Mouse (Mus musculus) embryonic fibroblast, embryonic 13.5 days (primary cell): ENCODE data around the gene Foxa3. TPM values are rescaled to one million over a fixed set of nuclear protein-coding genes. Genes with fewer than 3 reads are reported as not detected.

ENCODE experiments used
- H3K27ac ChIP-seq: 2 replicates; pipeline ENCODE4 v1.5.1; 2012; ENCODE audit warnings: low read length, control low read depth, inconsistent platforms; ENCODE audit not compliant: insufficient read depth
- H3K4me1 ChIP-seq: 2 replicates; pipeline ENCODE4 v1.6.1; 2011; ENCODE audit warnings: low read length; ENCODE audit not compliant: control insufficient read depth, insufficient read depth
- H3K4me3 ChIP-seq: 2 replicates; pipeline ENCODE4 v1.5.1; 2011; ENCODE audit warnings: mild to moderate bottlenecking, control low read depth, low read length; ENCODE audit not compliant: insufficient read depth
- CTCF ChIP-seq: IDR thresholded peaks from 2 replicates; pipeline ENCODE4 v1.5.1; 2011; ENCODE audit warnings: mild to moderate bottlenecking, control low read depth, low read length, moderate library complexity, borderline replicate concordance; ENCODE audit not compliant: insufficient read depth
- POLR2A ChIP-seq: IDR thresholded peaks from 2 replicates; pipeline ENCODE4 v1.6.1; 2011; ENCODE audit warnings: low read depth, mild to moderate bottlenecking, control low read depth, low read length, moderate library complexity
- polyA plus RNA-seq: library from polyadenylated mRNA; stranded (reverse); fragments of >200 nt; gene quantifications from 2 replicates; pipeline ENCODE4 v1.2.4, GENCODE M21; 2011; ENCODE audit warnings: low read depth; ENCODE audit not compliant: missing spikeins, insufficient read length

Foxa3 gene
- polyA plus RNA-seq, 1 experiment: not detected

DNA sequence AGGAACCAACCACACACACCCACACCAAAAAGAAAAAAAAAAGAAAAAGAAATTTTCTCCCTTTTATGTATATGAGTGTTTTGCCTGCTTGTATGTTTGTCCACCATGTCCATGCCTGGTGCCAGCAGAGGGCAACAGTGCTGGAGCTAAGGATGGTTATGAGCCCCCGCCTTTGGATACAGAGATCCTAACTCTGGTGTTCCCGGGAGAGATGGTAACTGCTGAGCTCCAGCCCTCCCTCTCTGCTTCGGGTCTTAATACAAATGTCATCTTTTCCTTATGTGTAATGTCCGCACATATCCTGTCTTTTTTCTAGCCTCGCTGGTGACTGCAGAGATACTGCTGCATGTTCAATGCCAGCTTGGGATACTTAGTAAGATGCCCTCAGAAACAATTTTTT, 33.3 kb downstream of the Foxa3 start:
- Histone ChIP-seq H3K27ac (no peak overlapping the region), H3K4me1 (no peaks in the 10 kb centered on the region), H3K4me3 (peak overlapping the region; percentile 31)
- TF ChIP-seq POLR2A (no peak), CTCF (peak; percentile 45; the same call in 1 of the 2 replicates)

DNA sequence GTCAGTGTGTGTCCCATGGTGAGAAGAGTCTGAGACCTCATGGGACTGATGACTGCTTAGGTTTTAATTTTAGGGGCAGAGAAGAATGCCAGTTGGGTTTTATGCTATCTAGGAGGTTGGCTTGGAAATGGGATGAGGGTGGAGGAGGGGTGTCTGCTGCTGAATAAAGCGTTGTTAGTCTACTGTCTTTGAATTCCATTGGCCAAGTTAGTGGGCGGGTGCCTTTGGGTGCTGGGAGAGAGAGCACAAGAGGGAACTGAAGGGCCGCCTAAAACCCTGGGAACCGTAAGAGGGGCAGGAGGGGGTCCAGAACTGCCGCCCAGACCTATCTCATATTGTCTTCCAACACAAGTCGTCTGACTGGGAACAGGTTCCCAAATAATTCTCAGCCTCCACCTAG, 34.6 kb downstream of the Foxa3 start:
- TF ChIP-seq CTCF (no peak), POLR2A (no peak)
- Histone ChIP-seq H3K4me3 (no peak overlapping the region), H3K4me1 (no peaks in the 10 kb centered on the region), H3K27ac (no peak overlapping the region)

DNA sequence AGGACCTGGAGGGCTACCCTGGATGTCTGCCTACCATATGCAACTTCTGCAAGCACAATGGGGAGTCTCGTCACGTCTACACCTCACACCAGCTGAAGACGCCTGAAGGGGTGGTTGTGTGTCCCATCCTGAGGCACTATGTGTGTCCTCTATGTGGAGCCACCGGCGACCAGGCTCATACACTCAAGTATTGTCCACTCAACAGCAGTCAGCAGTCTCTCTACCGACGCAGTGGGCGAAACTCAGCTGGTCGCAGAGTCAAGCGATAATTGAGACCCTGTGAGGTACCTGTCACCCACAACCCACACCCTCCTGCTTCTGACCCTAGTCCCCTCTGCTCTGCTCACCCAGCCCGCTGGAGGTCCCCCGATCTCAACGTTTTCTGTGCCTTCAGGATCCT, 35.6 kb downstream of the Foxa3 start:
- Histone ChIP-seq H3K4me3 (no peak overlapping the region), H3K4me1 (no peaks in the 10 kb centered on the region), H3K27ac (no peak overlapping the region)
- TF ChIP-seq POLR2A: no peak
- no peak for TF ChIP-seq CTCF

DNA sequence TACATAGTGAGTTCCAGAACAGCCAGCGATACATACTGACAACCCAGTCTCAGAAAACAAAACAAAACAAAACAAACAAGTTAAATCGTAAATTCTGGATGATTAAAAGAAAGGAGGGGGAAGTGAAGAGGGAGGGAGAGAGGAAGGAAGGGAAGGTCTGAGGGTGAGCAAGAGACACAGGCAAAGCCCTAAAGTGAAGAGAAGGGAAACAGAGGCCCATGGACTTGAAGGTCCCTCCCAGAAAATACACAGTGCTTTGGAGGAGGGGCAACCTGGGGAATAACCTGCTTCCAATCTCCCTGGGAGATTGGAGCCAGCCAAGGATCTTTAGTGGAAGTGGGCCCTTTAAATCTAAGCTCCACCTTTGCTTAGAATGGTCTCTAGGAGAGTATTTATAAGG, 36.2 kb downstream of the Foxa3 start, which contains the start of gene Nanos2:
Nanos2 (plus strand) TSS at position 301 of the 400 bp plus-strand sequence.
- Histone ChIP-seq H3K4me3 (no peak within 1 kb of the TSS), H3K4me1 (no peaks in the 10 kb centered on the region), H3K27ac (no peak within 1 kb of the TSS)
- TF ChIP-seq POLR2A (no peak), CTCF (no peak)

DNA sequence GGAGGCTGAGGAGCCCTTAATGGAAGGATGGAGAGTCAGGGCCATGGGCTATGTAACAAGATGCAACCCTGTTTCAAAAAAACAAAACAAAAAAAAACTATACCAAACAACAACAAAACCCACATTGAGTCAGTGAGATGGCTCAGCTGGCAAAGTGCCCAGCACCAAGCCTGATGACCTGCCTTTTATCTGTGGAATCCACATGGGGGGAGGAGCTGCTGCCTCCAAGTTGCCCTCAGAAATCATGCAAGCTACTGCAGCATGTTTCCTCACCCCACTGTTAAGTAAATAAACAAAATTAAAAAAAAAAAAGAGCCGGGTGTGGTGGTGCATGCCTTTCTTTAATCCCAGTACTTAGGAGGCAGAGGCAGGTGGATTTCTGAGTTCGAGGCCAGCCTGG, 36.8 kb downstream of the Foxa3 start:
- TF ChIP-seq POLR2A (no peak), CTCF (no peak)
- Histone ChIP-seq H3K27ac (no peak overlapping the region), H3K4me3 (no peak overlapping the region), H3K4me1 (no peaks in the 10 kb centered on the region)

DNA sequence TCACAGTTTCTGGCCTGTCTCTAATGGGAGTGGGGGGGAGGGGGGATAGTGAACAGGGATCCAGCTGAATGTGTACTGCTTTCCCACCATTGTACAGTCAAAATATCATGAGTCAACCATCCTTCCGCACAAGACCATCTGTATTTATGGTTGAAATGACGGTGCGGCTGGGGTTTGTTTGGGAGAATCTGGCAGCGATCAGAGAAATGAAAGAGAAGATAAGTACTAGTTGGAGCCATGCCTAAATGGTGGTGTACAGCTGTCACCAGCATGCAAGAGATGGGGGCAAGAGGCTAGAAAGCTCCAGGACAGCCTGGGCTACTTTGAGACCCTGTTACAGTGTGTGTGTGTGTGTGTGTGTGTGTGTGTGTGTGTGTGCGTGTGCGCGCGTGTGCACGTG, 45.0 kb downstream of the Foxa3 start:
- TF ChIP-seq POLR2A (no peak), CTCF (no peak)
- Histone ChIP-seq H3K4me3 (no peak overlapping the region), H3K4me1 (no peaks in the 10 kb centered on the region), H3K27ac (no peak overlapping the region)

DNA sequence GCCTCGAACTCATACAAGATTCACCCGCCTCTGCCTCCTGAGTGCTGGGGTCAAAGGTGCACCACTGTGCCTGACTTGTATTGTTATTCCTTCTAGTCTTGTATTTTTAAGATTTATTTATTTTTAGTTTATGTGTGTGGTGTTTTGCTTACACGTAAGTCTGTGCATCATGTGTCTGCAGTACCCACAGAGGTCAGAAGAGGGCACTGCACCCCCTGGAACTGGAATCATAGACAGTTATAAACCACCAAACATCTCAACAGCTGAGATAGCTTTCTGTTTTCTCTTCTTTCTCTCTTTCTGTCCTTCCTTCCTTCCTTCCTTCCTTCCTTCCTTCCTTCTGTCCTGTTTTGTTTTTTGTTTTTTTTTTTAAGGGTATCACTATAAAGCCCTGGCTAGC, 52.4 kb downstream of the Foxa3 start:
- Histone ChIP-seq H3K4me1 (no peaks in the 10 kb centered on the region), H3K27ac (no peak overlapping the region), H3K4me3 (no peak overlapping the region)
- no peak for TF ChIP-seq CTCF
- no peak for TF ChIP-seq POLR2A

DNA sequence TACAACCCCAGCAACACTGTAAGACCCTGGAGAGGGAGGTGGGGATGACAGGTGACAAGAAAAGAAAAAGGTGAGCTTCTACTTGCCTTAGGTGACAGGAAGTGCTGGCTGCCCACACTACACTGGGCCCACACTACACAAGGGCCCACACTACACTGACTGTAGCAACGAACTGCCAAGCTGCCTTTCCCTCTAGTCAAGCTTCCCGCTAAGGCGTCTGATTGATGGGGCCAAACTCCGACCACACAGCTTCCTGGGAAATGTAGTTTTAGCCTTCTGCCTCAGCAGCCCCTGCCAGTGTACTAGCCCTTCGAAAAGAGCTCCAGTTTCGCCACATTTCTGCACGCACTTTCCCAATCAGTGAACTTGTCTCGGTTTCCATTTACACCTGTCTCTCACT, 55.7 kb downstream of the Foxa3 start:
- no peak overlapping the region for H3K4me3 ChIP-seq
- no peaks in the 10 kb centered on the region for H3K4me1 ChIP-seq
- H3K27ac ChIP-seq: no peak overlapping the region
- TF ChIP-seq CTCF (no peak), POLR2A (no peak)

DNA sequence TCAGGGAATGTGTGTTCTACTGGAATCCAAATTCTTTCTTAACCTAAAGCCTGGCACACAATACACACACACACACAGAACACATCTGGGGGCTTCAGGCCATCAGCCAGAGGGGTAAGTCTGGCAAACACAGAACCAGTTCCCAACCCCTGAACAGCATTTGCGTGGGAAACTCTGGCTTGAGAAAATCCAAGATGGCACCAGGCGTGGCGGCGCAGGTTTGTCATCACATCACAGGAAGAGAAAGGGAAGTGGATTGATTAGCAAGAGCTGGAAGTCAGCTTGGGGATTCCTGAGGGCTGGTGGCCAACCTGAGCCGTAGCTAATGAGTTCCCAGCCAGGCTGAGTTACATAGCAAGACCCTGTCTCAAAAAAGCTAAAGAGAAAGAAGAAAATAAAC, 58.0 kb downstream of the Foxa3 start:
- TF ChIP-seq CTCF (no peak), POLR2A (no peak)
- Histone ChIP-seq H3K4me3 (no peak overlapping the region), H3K27ac (no peak overlapping the region), H3K4me1 (no peaks in the 10 kb centered on the region)

DNA sequence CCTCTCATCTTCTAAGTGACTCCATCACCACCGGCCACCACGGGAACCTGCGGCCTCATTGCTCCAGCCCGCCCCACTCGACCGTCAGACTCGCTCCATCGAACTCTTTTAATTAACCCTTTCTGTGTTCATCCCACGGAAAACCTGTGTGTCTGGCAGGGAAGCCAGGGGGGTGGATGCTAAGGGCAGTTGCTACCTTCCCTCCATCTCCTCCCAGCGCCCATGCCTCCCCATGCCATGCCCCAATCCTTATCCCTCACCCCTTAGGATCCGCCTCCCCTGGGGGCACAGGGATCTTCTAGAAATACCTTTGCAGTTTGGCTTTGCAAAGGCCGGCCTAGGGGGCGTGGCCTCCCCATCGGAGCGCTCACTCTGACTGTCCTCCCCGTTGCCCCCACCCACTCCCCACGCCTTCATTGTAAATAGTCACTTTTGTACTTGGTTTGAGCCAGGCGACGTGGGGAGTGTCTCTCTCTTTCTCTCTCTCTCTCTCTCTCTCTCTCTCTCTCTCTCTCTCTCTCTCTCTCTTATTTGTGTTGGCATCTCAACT, 60.0 kb downstream of the Foxa3 start:
- no peak overlapping the region for H3K27ac ChIP-seq
- H3K4me3 ChIP-seq: no peak overlapping the region
- TF ChIP-seq CTCF (no peak), POLR2A (no peak)
- H3K4me1 ChIP-seq: no peaks in the 10 kb centered on the region

Other genes starting within 250 kb of the Foxa3 start
- not detected in 2 replicates for gene Psg19, start 225.0 kb downstream of the Foxa3 start, polyA plus RNA-seq
- gene Psg17, start 201.9 kb downstream of the Foxa3 start, polyA plus RNA-seq: not detected in 2 replicates
- gene Mill2, start 183.6 kb downstream of the Foxa3 start, polyA plus RNA-seq: 1.8 and 3.0 TPM in 2 replicates
- gene Pglyrp1, start 152.2 kb downstream of the Foxa3 start, polyA plus RNA-seq: not detected in 2 replicates
- gene Ccdc61, start 113.1 kb downstream of the Foxa3 start, polyA plus RNA-seq: 10.1 and 10.5 TPM in 2 replicates
- 0.23 and 0.30 TPM in 2 replicates for gene Nova2, start 97.7 kb downstream of the Foxa3 start, polyA plus RNA-seq
- not detected in 2 replicates for gene Nanos2, start 36.1 kb downstream of the Foxa3 start, polyA plus RNA-seq
- gene Mypop, start 32.3 kb downstream of the Foxa3 start, polyA plus RNA-seq: 8.4 and 10.6 TPM in 2 replicates
- 13.2 and 15.6 TPM in 2 replicates for gene Irf2bp1, start 19.5 kb downstream of the Foxa3 start, polyA plus RNA-seq
- gene Sympk, start 839 bp upstream of the Foxa3 start, polyA plus RNA-seq: 72.6 and 78.3 TPM in 2 replicates
- gene Rsph6a, start 31.2 kb upstream of the Foxa3 start, polyA plus RNA-seq: not detected in 2 replicates
- gene Dmwd, start 52.7 kb upstream of the Foxa3 start, polyA plus RNA-seq: 39.0 and 47.0 TPM in 2 replicates
- 75.4 and 114 TPM in 2 replicates for gene Dmpk, start 60.3 kb upstream of the Foxa3 start, polyA plus RNA-seq
- gene Six5, start 71.1 kb upstream of the Foxa3 start, polyA plus RNA-seq: 7.4 and 11.4 TPM in 2 replicates
- not detected in 2 replicates for gene Gm4969, start 94.8 kb upstream of the Foxa3 start, polyA plus RNA-seq
- 4.8 and 7.1 TPM in 2 replicates for gene Fbxo46, start 96.3 kb upstream of the Foxa3 start, polyA plus RNA-seq
- gene Qpctl, start 125.8 kb upstream of the Foxa3 start, polyA plus RNA-seq: 16.3 and 19.2 TPM in 2 replicates
- gene Snrpd2, start 126.2 kb upstream of the Foxa3 start, polyA plus RNA-seq: 70.0 and 71.3 TPM in 2 replicates
- gene Gipr, start 142.6 kb upstream of the Foxa3 start, polyA plus RNA-seq: not detected in 2 replicates
- 17.3 and 23.2 TPM in 2 replicates for gene Eml2, start 152.9 kb upstream of the Foxa3 start, polyA plus RNA-seq
- 0.17 and 0.18 TPM in 2 replicates for gene Gpr4, start 189.0 kb upstream of the Foxa3 start, polyA plus RNA-seq
- 21.8 and 24.4 TPM in 2 replicates for gene Opa3, start 204.8 kb upstream of the Foxa3 start, polyA plus RNA-seq
- gene Vasp, start 248.3 kb upstream of the Foxa3 start, polyA plus RNA-seq: 161 and 186 TPM in 2 replicates